In the genomic region with DNA sequence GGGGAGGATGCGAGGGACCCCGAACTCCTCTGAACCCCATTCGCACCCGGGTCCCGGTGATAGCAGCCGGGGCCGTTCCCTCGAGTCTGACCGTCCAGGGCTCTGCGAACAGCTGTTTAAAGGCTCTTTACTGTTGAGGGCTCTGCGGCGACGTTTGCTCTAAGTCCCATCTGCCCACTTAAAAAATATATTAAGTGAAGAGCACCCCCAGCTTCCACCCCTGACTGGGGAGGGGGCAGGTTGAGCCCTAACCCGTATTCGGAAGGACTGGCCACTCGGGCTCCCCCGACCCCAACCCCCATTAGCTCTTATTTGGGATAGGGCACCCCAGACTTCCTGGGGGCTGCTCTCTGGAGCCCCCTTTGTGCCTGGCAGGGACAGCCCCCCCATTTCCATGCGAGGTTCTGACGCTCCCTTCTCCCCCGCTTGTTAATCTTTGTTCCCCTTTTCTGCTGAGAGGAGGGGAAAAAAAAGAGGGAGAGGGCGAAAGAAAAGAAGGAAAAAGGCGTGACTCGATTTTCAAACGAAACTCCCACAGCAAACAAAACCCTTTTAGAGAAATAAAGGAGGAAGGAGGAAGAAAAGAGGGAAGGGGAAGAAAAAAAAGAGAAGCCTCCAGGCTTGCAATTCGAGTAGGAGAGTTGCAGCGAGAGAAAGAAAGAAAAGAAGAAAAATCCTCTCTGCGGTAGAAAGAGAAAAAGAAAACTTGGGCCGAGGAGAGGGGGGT, we compare ENCODE assay signal across 8 mouse cellular contexts. TPM values are rescaled to one million over a fixed set of nuclear protein-coding genes. Genes with fewer than 3 reads are reported as not detected.
DNase-seq lines count a peak whose midpoint lies in the region; ATAC-seq and TF ChIP-seq lines count a peak whose summit lies in the region.

No protein-coding gene starts in this region.

- H3K36me3 ChIP-seq in heart, embryonic 16.5 days (ENCODE audit: control insufficient read depth, insufficient read depth), result no peaks in the 10 kb centered on the region
- H3K36me3 ChIP-seq in G1E (replicated peaks), result peaks cover 15% of the 10 kb centered on the region
- H3K36me3 ChIP-seq in forebrain, embryonic 14.5 days (ENCODE audit: control insufficient read depth, insufficient read depth, low read length), result no peaks in the 10 kb centered on the region
- H3K36me3 ChIP-seq in liver, embryonic 16.5 days (ENCODE audit: control insufficient read depth, insufficient read depth), result no peaks in the 10 kb centered on the region

- H3K4me3 ChIP-seq in heart, embryonic 16.5 days (ENCODE audit: low read length), result peak overlapping the region; percentile 71
- H3K4me3 ChIP-seq in G1E (ENCODE audit: low read depth, low read length), result peak overlapping the region; percentile 88
- H3K4me3 ChIP-seq in forebrain, embryonic 14.5 days (ENCODE audit: low read depth, low read length), result peak overlapping the region; percentile 85
- peak overlapping the region; percentile 72 for H3K4me3 ChIP-seq in liver, embryonic 16.5 days (ENCODE audit: low read depth, low read length)

- peak overlapping the region; percentile 95 for H3K9ac ChIP-seq in heart, embryonic 16.5 days (ENCODE audit: low read length)
- H3K9ac ChIP-seq in forebrain, embryonic 14.5 days (ENCODE audit: low read length), result peak overlapping the region; percentile 95
- H3K9ac ChIP-seq in liver, embryonic 16.5 days (ENCODE audit: low read depth, low read length), result peak overlapping the region; percentile 74

- DNase-seq in heart, adult 9 months (ENCODE audit: low spot score in 2 of 2), result no peak
- DNase-seq in G1E (ENCODE audit: low spot score), result peak; percentile 61
- peak; percentile 50 for DNase-seq in forebrain, embryonic 14.5 days (ENCODE audit: low spot score)
- DNase-seq in thymus, postnatal 4 days, result peak; percentile 47
- DNase-seq in left cerebral cortex, postnatal 14 days (ENCODE audit: low spot score in 2 of 2), result no peak
- no peak for DNase-seq in urinary bladder, adult 18-20 months (ENCODE audit: low spot score in 2 of 2)

- H3K27ac ChIP-seq in heart, embryonic 16.5 days (ENCODE audit: low read length), result peak overlapping the region; percentile 97
- peak overlapping the region; percentile 98 for H3K27ac ChIP-seq in forebrain, embryonic 14.5 days (ENCODE audit: low read depth, low read length)
- peak overlapping the region; percentile 90 for H3K27ac ChIP-seq in liver, embryonic 16.5 days (ENCODE audit: low read length)

- intact Hi-C loops in left cerebral cortex, postnatal 14 days (cut with DNase I), result loop anchor here (5.0 kb wide), 1 partner anchor 52 kb away; no protein-coding TSS in a partner anchor

- WGBS in heart, embryonic 16.5 days, result 0% methylated on average over 28 of the region's 28 CpGs
- WGBS in forebrain, embryonic 14.5 days, result 0% methylated on average over 28 of the region's 28 CpGs
- under 1% methylated on average over 28 of the region's 28 CpGs for WGBS in liver, embryonic 16.5 days (ENCODE audit: insufficient replicate concordance)

- no peaks in the 10 kb centered on the region for H3K27me3 ChIP-seq in heart, embryonic 16.5 days (ENCODE audit: control insufficient read depth, insufficient read depth, low read length)
- H3K27me3 ChIP-seq in G1E (ENCODE audit: insufficient read depth, low read length), result peaks cover 3% of the 10 kb centered on the region; the same call in 1 of the 2 replicates
- H3K27me3 ChIP-seq in forebrain, embryonic 14.5 days (replicated peaks; ENCODE audit: control insufficient read depth, insufficient read depth, low read length), result no peaks in the 10 kb centered on the region
- H3K27me3 ChIP-seq in liver, embryonic 16.5 days (ENCODE audit: control insufficient read depth, insufficient read depth, low read depth, low read length), result peaks cover 22% of the 10 kb centered on the region

- H3K4me1 ChIP-seq in heart, embryonic 16.5 days (ENCODE audit: control insufficient read depth, insufficient read depth, low read length), result peaks cover 25% of the 10 kb centered on the region
- peaks cover 49% of the 10 kb centered on the region for H3K4me1 ChIP-seq in G1E (ENCODE audit: insufficient read depth, low read depth, low read length)
- peaks cover 19% of the 10 kb centered on the region; the same call in 1 of the 2 replicates for H3K4me1 ChIP-seq in forebrain, embryonic 14.5 days (ENCODE audit: control insufficient read depth, insufficient read depth, low read length)
- H3K4me1 ChIP-seq in liver, embryonic 16.5 days (ENCODE audit: control insufficient read depth, low read depth, low read length), result peaks cover 5% of the 10 kb centered on the region

- no peaks in the 10 kb centered on the region for H3K9me3 ChIP-seq in heart, embryonic 16.5 days (replicated peaks; ENCODE audit: control insufficient read depth, low read length)
- no peaks in the 10 kb centered on the region for H3K9me3 ChIP-seq in G1E (replicated peaks)
- no peaks in the 10 kb centered on the region for H3K9me3 ChIP-seq in forebrain, embryonic 14.5 days (replicated peaks; ENCODE audit: control insufficient read depth, low read length)
- no peaks in the 10 kb centered on the region for H3K9me3 ChIP-seq in liver, embryonic 16.5 days (replicated peaks; ENCODE audit: control insufficient read depth, low read length)

- no peak for TF ChIP-seq CTCF in G1E (IDR thresholded peaks at IDR 0.05; ENCODE audit: low read depth, low read length)

- peak overlapping the region; percentile 100 for H3K4me2 ChIP-seq in heart, embryonic 16.5 days (ENCODE audit: low read depth, low read length)
- H3K4me2 ChIP-seq in forebrain, embryonic 14.5 days (ENCODE audit: low read length), result peak overlapping the region; percentile 76
- peak overlapping the region; percentile 83 for H3K4me2 ChIP-seq in liver, embryonic 16.5 days (ENCODE audit: low read depth, low read length)

- 0 out of 2 replicates have a peak, but pooled peaks have one; percentile 1 for ATAC-seq in heart, embryonic 16.5 days (replicated peaks; ENCODE audit: extremely low read depth, insufficient read depth, low FRiP score)
- ATAC-seq in G1E (ENCODE audit: extremely low read depth, insufficient number of reproducible peaks, low FRiP score, poor library complexity, severe bottlenecking), result no peak
- ATAC-seq in forebrain, embryonic 14.5 days, result peak; percentile 22
- no peak; the same call in 1 of the 2 replicates for ATAC-seq in liver, embryonic 16.5 days (ENCODE audit: low read depth)

RNA-seq across cellular contexts. Expression of a gene that starts 0.9 kb away (rescaled TPM):
- polyA plus RNA-seq in heart, embryonic 16.5 days (2015; fragmentation: Nextera tagmentation; extraction: Ambion mirVana), result 12.4 and 12.6 TPM in 2 replicates
- 25.1 and 38.6 TPM in 2 replicates for total RNA-seq in G1E (2014; fragmentation: Nextera tagmentation)
- total RNA-seq in G1E (2017), result 10.7 and 13.1 TPM in 2 replicates
- polyA plus RNA-seq in G1E (2012), result 53.7 and 54.3 TPM in 2 replicates
- 17.6 and 18.3 TPM in 2 replicates for polyA plus RNA-seq in forebrain, embryonic 14.5 days (2014; fragmentation: Nextera tagmentation; extraction: Ambion mirVana)
- 6.8 and 7.4 TPM in 2 replicates for polyA plus RNA-seq in liver, embryonic 16.5 days (2015; fragmentation: Nextera tagmentation; extraction: Ambion mirVana)
- total RNA-seq in left cerebral cortex, postnatal 14 days (2021), result 10 to 100 TPM; 15.7 to 16.0 TPM

Comparison
In these comparisons a context has a peak if more than half of its experiments do, and no peak if none do; other contexts are left out.
1. ATAC-seq: peak in heart, embryonic 16.5 days (single experiment) and forebrain, embryonic 14.5 days (single experiment); none in G1E (single experiment) and liver, embryonic 16.5 days (single experiment).
2. DNase-seq: peak in G1E (single experiment), forebrain, embryonic 14.5 days (single experiment) and thymus, postnatal 4 days (single experiment); none in heart, adult 9 months (0 of 2), left cerebral cortex, postnatal 14 days (0 of 2) and urinary bladder, adult 18-20 months (0 of 2).
3. Peak in every context shown above with its lines, with median percentiles within 50 percentile points of each other: H3K27ac ChIP-seq, H3K4me2 ChIP-seq, H3K4me3 ChIP-seq and H3K9ac ChIP-seq.